Mouse (Mus musculus): ENCODE results near the gene Shisa4.
A peak's percentile ranks its signal among the peaks of the same experiment; 100 is the strongest.

The Shisa4 gene

GRCm38 (mm10) chr1:135374868-135375581, at the start of gene Shisa4:
Shisa4 (minus strand) TSS chr1:135375237.
- peak; percentile 77 for DNase-seq

GRCm38 (mm10) chr1:135422772-135423171, 47.7 kb upstream of the Shisa4 start:
- DNase-seq = no peak

- no peak for DNase-seq
Observed at GRCm38 (mm10) chr1:135413996-135414395, 39.0 kb upstream of the Shisa4 start.

GRCm38 (mm10) chr1:135412130-135412529, 37.1 kb upstream of the Shisa4 start:
- DNase-seq = no peak

- DNase-seq = no peak
Observed at GRCm38 (mm10) chr1:135410967-135411366, 35.9 kb upstream of the Shisa4 start.

- DNase-seq = no peak
Observed at GRCm38 (mm10) chr1:135408973-135409372, 33.9 kb upstream of the Shisa4 start.

GRCm38 (mm10) chr1:135405356-135405755, 30.3 kb upstream of the Shisa4 start:
- no peak for DNase-seq

- DNase-seq = no peak
Observed at GRCm38 (mm10) chr1:135401452-135402110, 26.5 kb upstream of the Shisa4 start.

GRCm38 (mm10) chr1:135399466-135399865, 24.4 kb upstream of the Shisa4 start:
- DNase-seq = no peak

GRCm38 (mm10) chr1:135385161-135385560, 10.1 kb upstream of the Shisa4 start:
- no peak for DNase-seq

- DNase-seq = no peak
Observed at GRCm38 (mm10) chr1:135384171-135384570, 9.1 kb upstream of the Shisa4 start.

- DNase-seq = peak; percentile 45
Observed at GRCm38 (mm10) chr1:135381560-135381959, 6.5 kb upstream of the Shisa4 start.

- peak; percentile 67 for DNase-seq
Observed at GRCm38 (mm10) chr1:135380071-135380991, 5.3 kb upstream of the Shisa4 start.

GRCm38 (mm10) chr1:135379048-135379447, 4.0 kb upstream of the Shisa4 start:
- no peak for DNase-seq

GRCm38 (mm10) chr1:135378576-135378975, 3.5 kb upstream of the Shisa4 start:
- DNase-seq = peak; percentile 29

- DNase-seq = peak; percentile 68
Observed at GRCm38 (mm10) chr1:135374175-135374867, 716 bp downstream of the Shisa4 start.

GRCm38 (mm10) chr1:135373171-135373677, 1.8 kb downstream of the Shisa4 start:
- peak; percentile 44 for DNase-seq

- peak; percentile 36 for DNase-seq
Observed at GRCm38 (mm10) chr1:135369415-135369814, 5.6 kb downstream of the Shisa4 start.

GRCm38 (mm10) chr1:135368982-135369381, 6.1 kb downstream of the Shisa4 start:
- DNase-seq = peak; percentile 66

- peak; percentile 93 for DNase-seq
Observed at GRCm38 (mm10) chr1:135368245-135368644, 6.8 kb downstream of the Shisa4 start.

GRCm38 (mm10) chr1:135367595-135367994, 7.4 kb downstream of the Shisa4 start:
- DNase-seq = peak; percentile 46

GRCm38 (mm10) chr1:135367005-135367404, 8.0 kb downstream of the Shisa4 start:
- DNase-seq = peak; percentile 23
